Mouse (Mus musculus) forebrain, embryonic 16.5 days (tissue): ENCODE data around the gene Hipk3. TPM values are rescaled to one million over a fixed set of nuclear protein-coding genes. Genes with fewer than 3 reads are reported as not detected.

Experiments
- microRNA counts: library from miRNA; unstranded; fragments of <30 nt; microRNA quantifications from one replicate; lab custom pipeline; 2016
- microRNA-seq: library from miRNA; unstranded; fragments of <30 nt; microRNA quantifications from one replicate; pipeline ENCODE4, GENCODE M21; 2017
- polyA plus RNA-seq: library from polyadenylated mRNA; unstranded; fragments of >200 nt; fragmentation: Nextera tagmentation; extraction: Ambion mirVana; gene quantifications from 2 replicates; pipeline ENCODE4 v1.2.1, GENCODE M21; 2015

Gene Hipk3
- polyA plus RNA-seq, 1 experiment from 2014 or later, result 6.9 TPM

MicroRNAs encoded within 50 kb of the gene (microRNA counts, 519-probe panel; counts per million panel counts)
- microRNA mmu-miR-1902 (lab: Ali Mortazavi, UCI), result not detected

Small RNAs within 50 kb of the gene (microRNA-seq; reads per million reads assigned to microRNA genes)
- gene Mir1902, result not detected

Other genes starting within 250 kb of the Hipk3 start
- 13.7 and 14.9 TPM in 2 replicates for gene D430041D05Rik, start 83.4 kb downstream of the Hipk3 start, polyA plus RNA-seq
- 104 and 114 TPM in 2 replicates for gene Cstf3, start 96.1 kb upstream of the Hipk3 start, polyA plus RNA-seq
- gene Tcp11l1, start 217.7 kb upstream of the Hipk3 start, polyA plus RNA-seq, result 51.0 and 54.0 TPM in 2 replicates
- gene Pin1rt1, start 221.9 kb upstream of the Hipk3 start, polyA plus RNA-seq, result 0.18 TPM in 1 of 2 replicates, not detected in the other
- 1.9 and 2.4 TPM in 2 replicates for gene Depdc7, start 248.4 kb upstream of the Hipk3 start, polyA plus RNA-seq